Mouse (Mus musculus): ENCODE measurements around the gene Fosl1. TPM values are rescaled to one million over a fixed set of nuclear protein-coding genes. Genes with fewer than 3 reads are reported as not detected.
"Not testable (repeated sequence)": the region's sequence is repeated elsewhere in the genome, so short reads cannot be mapped to it uniquely, and the experiment has no call there.

Fosl1 gene
- polyA plus RNA-seq, 1 experiment from 2014 or later = not detected

- H3K27me3 ChIP-seq = no peaks in the 10 kb centered on the region
- no peak overlapping the region for H3K4me3 ChIP-seq
- peaks cover 33% of the 10 kb centered on the region for H3K36me3 ChIP-seq
- H3K9me3 ChIP-seq = no peaks in the 10 kb centered on the region
- no peak for ATAC-seq (ENCODE audit: borderline replicate concordance, extremely low read depth, low FRiP score, low TSS enrichment)
- H3K9ac ChIP-seq = 0 out of 2 replicates have a peak overlapping the region, but pooled peaks have one; percentile 9
- peak overlapping the region; percentile 98 for H3K27ac ChIP-seq
- H3K4me1 ChIP-seq = peaks cover 50% of the 10 kb centered on the region
- peak overlapping the region; percentile 88; the same call in 1 of the 2 replicates for H3K4me2 ChIP-seq
- 60% methylated on average over 8 of the region's 8 CpGs for WGBS
These were observed 38.9 kb downstream of the Fosl1 start for GRCm38 (mm10) chr19:5486286-5486685.

- Histone ChIP-seq H3K4me3 (peak overlapping the region; percentile 59; the same call in 1 of the 2 replicates), H3K9me3 (no peaks in the 10 kb centered on the region), H3K4me2 (peak overlapping the region; percentile 88), H3K9ac (no peak overlapping the region), H3K4me1 (peaks cover 52% of the 10 kb centered on the region), H3K36me3 (peaks cover 28% of the 10 kb centered on the region), H3K27me3 (no peaks in the 10 kb centered on the region), H3K27ac (peak overlapping the region; percentile 98)
- no peak for ATAC-seq (ENCODE audit: borderline replicate concordance, extremely low read depth, low FRiP score, low TSS enrichment)
- 73% methylated on average over 4 of the region's 4 CpGs for WGBS
These were observed 39.4 kb downstream of the Fosl1 start for GRCm38 (mm10) chr19:5486771-5487170.

GRCm38 (mm10) chr19:5487768-5488550 is 40.6 kb downstream of the Fosl1 start, which contains the start of gene Mus81:
Gene Mus81, minus strand, starts transcription at chr19:5488402.
- H3K36me3 ChIP-seq = peaks cover 28% of the 10 kb centered on the region
- under 1% methylated on average over 39 of the region's 39 CpGs for WGBS
- peak within 1 kb of the TSS; percentile 88 for H3K4me2 ChIP-seq
- peaks cover 60% of the 10 kb centered on the region for H3K4me1 ChIP-seq
- no peaks in the 10 kb centered on the region for H3K9me3 ChIP-seq
- no peaks in the 10 kb centered on the region for H3K27me3 ChIP-seq
- peak; percentile 82 for ATAC-seq (ENCODE audit: borderline replicate concordance, extremely low read depth, low FRiP score, low TSS enrichment)
- H3K4me3 ChIP-seq = peak within 1 kb of the TSS; percentile 59
- H3K9ac ChIP-seq = peak within 1 kb of the TSS; percentile 74
- H3K27ac ChIP-seq = peak within 1 kb of the TSS; percentile 98

GRCm38 (mm10) chr19:5488878-5489571 is 41.7 kb downstream of the Fosl1 start:
- H3K27me3 ChIP-seq = no peaks in the 10 kb centered on the region
- peak overlapping the region; percentile 88 for H3K4me2 ChIP-seq
- peaks cover 57% of the 10 kb centered on the region for H3K4me1 ChIP-seq
- peak overlapping the region; percentile 40 for H3K9ac ChIP-seq
- no peaks in the 10 kb centered on the region for H3K9me3 ChIP-seq
- peak overlapping the region; percentile 59 for H3K4me3 ChIP-seq
- H3K27ac ChIP-seq = peak overlapping the region; percentile 98
- H3K36me3 ChIP-seq = peaks cover 27% of the 10 kb centered on the region
- 0% methylated on average over 26 of the region's 26 CpGs for WGBS
- ATAC-seq (ENCODE audit: borderline replicate concordance, extremely low read depth, low FRiP score, low TSS enrichment) = peak; percentile 86

GRCm38 (mm10) chr19:5489721-5490120 is 42.4 kb downstream of the Fosl1 start:
- not testable (repeated sequence) for H3K9me3 ChIP-seq; H3K27me3 ChIP-seq; ATAC-seq (ENCODE audit: borderline replicate concordance, extremely low read depth, low FRiP score, low TSS enrichment)
- peaks cover 56% of the 10 kb centered on the region for H3K4me1 ChIP-seq
- H3K4me2 ChIP-seq = peak overlapping the region; percentile 88
- WGBS = 35% methylated on average over 10 of the region's 10 CpGs
- H3K4me3 ChIP-seq = peak overlapping the region; percentile 88
- peaks cover 31% of the 10 kb centered on the region for H3K36me3 ChIP-seq
- 0 out of 2 replicates have a peak overlapping the region, but pooled peaks have one; percentile 10 for H3K9ac ChIP-seq
- peak overlapping the region; percentile 98 for H3K27ac ChIP-seq

- Histone ChIP-seq H3K4me3 (peak within 1 kb of the TSS; percentile 88), H3K9ac (peak within 1 kb of the TSS; percentile 87), H3K4me2 (peak within 1 kb of the TSS; percentile 88), H3K27ac (peak within 1 kb of the TSS; percentile 98), H3K4me1 (peaks cover 49% of the 10 kb centered on the region), H3K27me3 (no peaks in the 10 kb centered on the region), H3K9me3 (no peaks in the 10 kb centered on the region), H3K36me3 (peaks cover 38% of the 10 kb centered on the region)
- ATAC-seq (ENCODE audit: borderline replicate concordance, extremely low read depth, low FRiP score, low TSS enrichment) = peak; percentile 59
- WGBS = under 1% methylated on average over 56 of the region's 62 CpGs
These were observed 43.1 kb downstream of the Fosl1 start, which contains the start of gene Cfl1 for GRCm38 (mm10) chr19:5490313-5490897. Gene Cfl1, plus strand, starts transcription at chr19:5490455.

- ATAC-seq (ENCODE audit: borderline replicate concordance, extremely low read depth, low FRiP score, low TSS enrichment) = peak; percentile 8; the same call in 1 of the 2 replicates
- Histone ChIP-seq H3K4me2 (peak overlapping the region; percentile 88), H3K9ac (peak overlapping the region; percentile 87), H3K36me3 (peaks cover 42% of the 10 kb centered on the region), H3K4me3 (peak overlapping the region; percentile 88), H3K4me1 (peaks cover 42% of the 10 kb centered on the region), H3K27ac (peak overlapping the region; percentile 98), H3K9me3 (no peaks in the 10 kb centered on the region), H3K27me3 (no peaks in the 10 kb centered on the region)
- WGBS = 1% methylated on average over 56 of the region's 59 CpGs
These were observed 43.8 kb downstream of the Fosl1 start for GRCm38 (mm10) chr19:5490898-5491708.

GRCm38 (mm10) chr19:5492641-5493040 is 45.3 kb downstream of the Fosl1 start:
- no peak overlapping the region for H3K4me3 ChIP-seq
- H3K9ac ChIP-seq = no peak overlapping the region
- H3K27ac ChIP-seq = no peak overlapping the region
- no peaks in the 10 kb centered on the region for H3K9me3 ChIP-seq
- 0 out of 2 replicates have a peak overlapping the region, but pooled peaks have one; percentile 88 for H3K4me2 ChIP-seq
- H3K36me3 ChIP-seq = peaks cover 55% of the 10 kb centered on the region
- WGBS = 77% methylated on average over 4 of the region's 4 CpGs
- no peak for ATAC-seq (ENCODE audit: borderline replicate concordance, extremely low read depth, low FRiP score, low TSS enrichment)
- H3K4me1 ChIP-seq = peaks cover 27% of the 10 kb centered on the region
- H3K27me3 ChIP-seq = no peaks in the 10 kb centered on the region

- Histone ChIP-seq H3K4me1 (peaks cover 26% of the 10 kb centered on the region), H3K36me3 (peaks cover 55% of the 10 kb centered on the region)
- not testable (repeated sequence) for H3K9me3 ChIP-seq; H3K27me3 ChIP-seq; H3K27ac ChIP-seq; H3K4me3 ChIP-seq; ATAC-seq (ENCODE audit: borderline replicate concordance, extremely low read depth, low FRiP score, low TSS enrichment); H3K4me2 ChIP-seq; H3K9ac ChIP-seq
- WGBS = 63% methylated on average over 9 of the region's 9 CpGs
These were observed 46.0 kb downstream of the Fosl1 start for GRCm38 (mm10) chr19:5493301-5493721.

- Histone ChIP-seq H3K4me3 (no peak overlapping the region), H3K4me2 (no peak overlapping the region), H3K4me1 (peaks cover 19% of the 10 kb centered on the region), H3K9ac (no peak overlapping the region), H3K27me3 (no peaks in the 10 kb centered on the region), H3K9me3 (no peaks in the 10 kb centered on the region), H3K27ac (no peak overlapping the region), H3K36me3 (peaks cover 55% of the 10 kb centered on the region)
- 81% methylated on average over 3 of the region's 3 CpGs for WGBS
- no peak for ATAC-seq (ENCODE audit: borderline replicate concordance, extremely low read depth, low FRiP score, low TSS enrichment)
These were observed 47.0 kb downstream of the Fosl1 start for GRCm38 (mm10) chr19:5494314-5494713.
